Mouse (Mus musculus): ENCODE measurements around the gene Grik1.

DNA sequence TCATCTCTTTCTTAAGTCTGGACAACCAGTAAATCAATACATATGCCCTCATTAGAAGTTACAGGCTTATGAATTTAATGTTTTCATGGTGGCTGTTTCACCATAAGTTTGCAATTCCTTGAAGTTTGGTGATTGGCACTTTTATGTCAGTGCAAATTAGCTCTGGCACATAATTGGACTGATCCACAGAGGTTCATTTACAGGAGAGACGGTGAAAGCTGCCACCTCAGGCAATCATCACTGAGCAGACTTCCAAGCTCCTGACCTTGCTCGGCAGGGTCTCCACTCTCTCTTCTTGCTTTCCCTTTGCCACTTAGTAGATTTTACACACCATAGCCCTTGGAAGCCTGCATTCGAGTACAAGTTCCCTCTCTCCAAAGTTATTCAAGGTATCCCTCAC lies 178.6 kb downstream of the Grik1 start:
- TF ChIP-seq CTCF (IDR thresholded peaks at IDR 0.05; ENCODE audit: extremely low read depth, insufficient read depth, insufficient read length, insufficient replicate concordance) (no peak), POLR2A (IDR thresholded peaks at IDR 0.05; ENCODE audit: low read depth, low read length) (no peak)
